Mouse (Mus musculus): ENCODE results near the gene Prkra. TPM values are rescaled to one million over a fixed set of nuclear protein-coding genes. Genes with fewer than 3 reads are reported as not detected.

The Prkra gene
- polyA plus RNA-seq, 1 experiment, result 17.0 TPM

- no peaks in the 10 kb centered on the region for H3K4me1 ChIP-seq (ENCODE audit: control insufficient read depth, insufficient read depth, low read length)
- H3K36me3 ChIP-seq (ENCODE audit: control insufficient read depth, insufficient read depth, low read length), result no peaks in the 10 kb centered on the region
- H3K4me3 ChIP-seq (ENCODE audit: insufficient read depth, low read depth, low read length), result no peak overlapping the region
- 70% methylated on average over 10 of the region's 10 CpGs for WGBS
- no peaks in the 10 kb centered on the region for H3K27me3 ChIP-seq (replicated peaks; ENCODE audit: control insufficient read depth, insufficient read depth, low read length)
- TF ChIP-seq POLR2A (IDR thresholded peaks at IDR 0.05; ENCODE audit: low read depth, low read length) (no peak), CTCF (conservative IDR thresholded peaks at IDR 0.05; ENCODE audit: insufficient read depth, insufficient read length, low read depth, low read length) (no peak)
- H3K27ac ChIP-seq (ENCODE audit: insufficient read depth, low read depth, low read length), result no peak overlapping the region
- DNase-seq, result no peak
Observed at GRCm38 (mm10) chr2:76610326-76611104, 37.3 kb downstream of the Prkra start.

- no peak overlapping the region for H3K4me3 ChIP-seq (ENCODE audit: insufficient read depth, low read depth, low read length)
- TF ChIP-seq POLR2A (IDR thresholded peaks at IDR 0.05; ENCODE audit: low read depth, low read length) (no peak), CTCF (conservative IDR thresholded peaks at IDR 0.05; ENCODE audit: insufficient read depth, insufficient read length, low read depth, low read length) (no peak)
- H3K27me3 ChIP-seq (replicated peaks; ENCODE audit: control insufficient read depth, insufficient read depth, low read length), result no peaks in the 10 kb centered on the region
- no peaks in the 10 kb centered on the region for H3K4me1 ChIP-seq (ENCODE audit: control insufficient read depth, insufficient read depth, low read length)
- no peak overlapping the region for H3K27ac ChIP-seq (ENCODE audit: insufficient read depth, low read depth, low read length)
- 85% methylated on average over 3 of the region's 3 CpGs for WGBS
- H3K36me3 ChIP-seq (ENCODE audit: control insufficient read depth, insufficient read depth, low read length), result no peaks in the 10 kb centered on the region
- DNase-seq, result no peak
Observed at GRCm38 (mm10) chr2:76606704-76607103, 41.1 kb downstream of the Prkra start.

GRCm38 (mm10) chr2:76602256-76602655 is 45.6 kb downstream of the Prkra start:
- H3K27me3 ChIP-seq (replicated peaks; ENCODE audit: control insufficient read depth, insufficient read depth, low read length), result no peaks in the 10 kb centered on the region
- TF ChIP-seq CTCF (conservative IDR thresholded peaks at IDR 0.05; ENCODE audit: insufficient read depth, insufficient read length, low read depth, low read length) (no peak), POLR2A (IDR thresholded peaks at IDR 0.05; ENCODE audit: low read depth, low read length) (no peak)
- no peak overlapping the region for H3K4me3 ChIP-seq (ENCODE audit: insufficient read depth, low read depth, low read length)
- no peak for DNase-seq
- H3K4me1 ChIP-seq (ENCODE audit: control insufficient read depth, insufficient read depth, low read length), result no peaks in the 10 kb centered on the region
- H3K36me3 ChIP-seq (ENCODE audit: control insufficient read depth, insufficient read depth, low read length), result no peaks in the 10 kb centered on the region
- H3K27ac ChIP-seq (ENCODE audit: insufficient read depth, low read depth, low read length), result no peak overlapping the region
- 97% methylated on average over 1 of the region's 1 CpGs for WGBS

- WGBS, result 69% methylated on average over 5 of the region's 5 CpGs
- Histone ChIP-seq H3K4me3 (ENCODE audit: insufficient read depth, low read depth, low read length) (no peak overlapping the region), H3K4me1 (ENCODE audit: control insufficient read depth, insufficient read depth, low read length) (no peaks in the 10 kb centered on the region), H3K36me3 (ENCODE audit: control insufficient read depth, insufficient read depth, low read length) (no peaks in the 10 kb centered on the region; the same call in 1 of the 2 replicates), H3K27ac (ENCODE audit: insufficient read depth, low read depth, low read length) (no peak overlapping the region), H3K27me3 (replicated peaks; ENCODE audit: control insufficient read depth, insufficient read depth, low read length) (no peaks in the 10 kb centered on the region)
- DNase-seq, result no peak
- TF ChIP-seq POLR2A (IDR thresholded peaks at IDR 0.05; ENCODE audit: low read depth, low read length), result no peak
- peak; percentile 39 for TF ChIP-seq CTCF (conservative IDR thresholded peaks at IDR 0.05; ENCODE audit: insufficient read depth, insufficient read length, low read depth, low read length)
Observed at GRCm38 (mm10) chr2:76599214-76599613, 48.6 kb downstream of the Prkra start.

- Histone ChIP-seq H3K36me3 (ENCODE audit: control insufficient read depth, insufficient read depth, low read length) (peaks cover 1% of the 10 kb centered on the region; the same call in 1 of the 2 replicates), H3K4me1 (ENCODE audit: control insufficient read depth, insufficient read depth, low read length) (no peaks in the 10 kb centered on the region), H3K4me3 (ENCODE audit: insufficient read depth, low read depth, low read length) (no peak overlapping the region), H3K27me3 (replicated peaks; ENCODE audit: control insufficient read depth, insufficient read depth, low read length) (no peaks in the 10 kb centered on the region), H3K27ac (ENCODE audit: insufficient read depth, low read depth, low read length) (no peak overlapping the region)
- 83% methylated on average over 11 of the region's 11 CpGs for WGBS
- no peak for DNase-seq
- no peak for TF ChIP-seq CTCF (conservative IDR thresholded peaks at IDR 0.05; ENCODE audit: insufficient read depth, insufficient read length, low read depth, low read length)
- TF ChIP-seq POLR2A (IDR thresholded peaks at IDR 0.05; ENCODE audit: low read depth, low read length), result no peak
Observed at GRCm38 (mm10) chr2:76597521-76597920, 50.3 kb downstream of the Prkra start.

- WGBS, result 47% methylated on average over 3 of the region's 3 CpGs
- Histone ChIP-seq H3K27me3 (replicated peaks; ENCODE audit: control insufficient read depth, insufficient read depth, low read length) (no peaks in the 10 kb centered on the region), H3K36me3 (ENCODE audit: control insufficient read depth, insufficient read depth, low read length) (peaks cover 3% of the 10 kb centered on the region; the same call in 1 of the 2 replicates), H3K4me1 (ENCODE audit: control insufficient read depth, insufficient read depth, low read length) (no peaks in the 10 kb centered on the region), H3K4me3 (ENCODE audit: insufficient read depth, low read depth, low read length) (no peak overlapping the region), H3K27ac (ENCODE audit: insufficient read depth, low read depth, low read length) (no peak overlapping the region)
- peak; percentile 31 for DNase-seq
- TF ChIP-seq CTCF (conservative IDR thresholded peaks at IDR 0.05; ENCODE audit: insufficient read depth, insufficient read length, low read depth, low read length) (no peak), POLR2A (IDR thresholded peaks at IDR 0.05; ENCODE audit: low read depth, low read length) (no peak)
Observed at GRCm38 (mm10) chr2:76592401-76592924, 55.4 kb downstream of the Prkra start.

GRCm38 (mm10) chr2:76590221-76590620 is 57.6 kb downstream of the Prkra start:
- no peak for TF ChIP-seq CTCF (conservative IDR thresholded peaks at IDR 0.05; ENCODE audit: insufficient read depth, insufficient read length, low read depth, low read length)
- no peak for TF ChIP-seq POLR2A (IDR thresholded peaks at IDR 0.05; ENCODE audit: low read depth, low read length)
- 86% methylated on average over 7 of the region's 7 CpGs for WGBS
- Histone ChIP-seq H3K27ac (ENCODE audit: insufficient read depth, low read depth, low read length) (no peak overlapping the region), H3K27me3 (replicated peaks; ENCODE audit: control insufficient read depth, insufficient read depth, low read length) (no peaks in the 10 kb centered on the region), H3K4me3 (ENCODE audit: insufficient read depth, low read depth, low read length) (no peak overlapping the region), H3K36me3 (ENCODE audit: control insufficient read depth, insufficient read depth, low read length) (peaks cover 3% of the 10 kb centered on the region; the same call in 1 of the 2 replicates), H3K4me1 (ENCODE audit: control insufficient read depth, insufficient read depth, low read length) (no peaks in the 10 kb centered on the region)
- DNase-seq, result no peak
